ENCODE assay signal across 14 mouse cellular contexts in genomic region chr10:8935601-8936000, GRCm38 (mm10). TPM values are rescaled to one million over a fixed set of nuclear protein-coding genes. Genes with fewer than 3 reads are reported as not detected.
DNase-seq lines count a peak whose midpoint lies in the region; TF ChIP-seq lines count a peak whose summit lies in the region.
"Had no signal": no experiment of that assay in that cellular context is flagged by ENCODE, and none has a peak within 500 bp of the region (broad histone marks: within the 10 kb centered on the region; RNA-seq: fewer than 3 reads in every experiment).

No protein-coding gene starts in this region.

- H3K27ac ChIP-seq in cerebellum, adult 2 months (ENCODE audit: insufficient read depth, low read length): no peak overlapping the region
- H3K27ac ChIP-seq: embryonic facial prominence, embryonic 13.5 days; forebrain, embryonic 13.5 days had no signal

- H3K4me1 ChIP-seq in cerebellum, adult 2 months (ENCODE audit: control insufficient read depth, insufficient read depth, low read length): peaks cover 3% of the 10 kb centered on the region
- H3K4me1 ChIP-seq: forebrain, embryonic 13.5 days had no signal

- no peak overlapping the region for H3K4me3 ChIP-seq in cerebellum, adult 2 months (replicated peaks; ENCODE audit: insufficient read depth, low read depth, low read length)
- H3K4me3 ChIP-seq: embryonic facial prominence, embryonic 13.5 days; forebrain, embryonic 13.5 days; megakaryocyte, embryonic 14.5 days had no signal

- TF ChIP-seq POLR2A in cerebellum, adult 2 months (IDR thresholded peaks at IDR 0.05; ENCODE audit: borderline replicate concordance, insufficient read depth, low read length): no peak

- peak; percentile 65 for DNase-seq in gastrocnemius, adult 18-20 months (ENCODE audit: low spot score)
- no peak for DNase-seq in gastrocnemius, postnatal 4 days (ENCODE audit: low spot score in 2 of 2)
- peak; percentile 15 for DNase-seq in lung, postnatal 10 days
- no peak for DNase-seq in lung, postnatal 14 days
- DNase-seq in heart, postnatal 4 days: peak; percentile 31
- DNase-seq in kidney, postnatal 4 days: peak; percentile 27 to 49
- no peak for DNase-seq in cerebellum, postnatal 10 days
- no peak for DNase-seq in cerebellum, adult 2 months
- DNase-seq: cerebellum, adult 9-10 months; liver; thymus, adult 2 months had no signal

- no peak for TF ChIP-seq CTCF in cerebellum, adult 2 months (IDR thresholded peaks at IDR 0.05; ENCODE audit: borderline replicate concordance, insufficient read depth, low read depth, low read length)

- no peaks in the 10 kb centered on the region for H3K27me3 ChIP-seq in cerebellum, adult 2 months (ENCODE audit: control insufficient read depth, insufficient read depth, low read length)
- H3K27me3 ChIP-seq: embryonic facial prominence, embryonic 13.5 days; megakaryocyte, embryonic 14.5 days had no signal

- 77% methylated on average over 4 of the region's 4 CpGs for WGBS in cerebellum, adult 2 months

RNA-seq across cellular contexts. Expression of gene Sash1, which starts 49.7 kb away (rescaled TPM):
- total RNA-seq in gastrocnemius, adult 18-20 months (2021): 10 to 100 TPM; 12.3 to 15.8 TPM
- 10 to 100 TPM; 61.2 to 71.6 TPM for total RNA-seq in gastrocnemius, postnatal 4 days (2021)
- 10 to 100 TPM; 55.8 to 57.3 TPM for total RNA-seq in heart, postnatal 4 days (2021)
- 26.1 and 28.0 TPM in 2 replicates for polyA plus RNA-seq in cerebellum, adult 2 months (2012; rRNA removed)

Comparison
In these comparisons a context has a peak if more than half of its experiments do, and no peak if none do; other contexts are left out.
1. DNase-seq: peak in gastrocnemius, adult 18-20 months (single experiment), lung, postnatal 10 days (single experiment), heart, postnatal 4 days (single experiment) and kidney, postnatal 4 days (2 of 2); none in gastrocnemius, postnatal 4 days (0 of 2), lung, postnatal 14 days (single experiment), cerebellum, postnatal 10 days (0 of 2) and cerebellum, adult 2 months (0 of 2).